Mouse (Mus musculus): ENCODE measurements around the gene C1qtnf3. TPM values are rescaled to one million over a fixed set of nuclear protein-coding genes. Genes with fewer than 3 reads are reported as not detected.
A peak's percentile ranks its signal among the peaks of the same experiment; 100 is the strongest.

C1qtnf3 gene
- 1 to 10 TPM in 1 of 2 experiments, under 1 TPM in 1; 0.60 to 1.1 TPM for total RNA-seq (2021)

DNA sequence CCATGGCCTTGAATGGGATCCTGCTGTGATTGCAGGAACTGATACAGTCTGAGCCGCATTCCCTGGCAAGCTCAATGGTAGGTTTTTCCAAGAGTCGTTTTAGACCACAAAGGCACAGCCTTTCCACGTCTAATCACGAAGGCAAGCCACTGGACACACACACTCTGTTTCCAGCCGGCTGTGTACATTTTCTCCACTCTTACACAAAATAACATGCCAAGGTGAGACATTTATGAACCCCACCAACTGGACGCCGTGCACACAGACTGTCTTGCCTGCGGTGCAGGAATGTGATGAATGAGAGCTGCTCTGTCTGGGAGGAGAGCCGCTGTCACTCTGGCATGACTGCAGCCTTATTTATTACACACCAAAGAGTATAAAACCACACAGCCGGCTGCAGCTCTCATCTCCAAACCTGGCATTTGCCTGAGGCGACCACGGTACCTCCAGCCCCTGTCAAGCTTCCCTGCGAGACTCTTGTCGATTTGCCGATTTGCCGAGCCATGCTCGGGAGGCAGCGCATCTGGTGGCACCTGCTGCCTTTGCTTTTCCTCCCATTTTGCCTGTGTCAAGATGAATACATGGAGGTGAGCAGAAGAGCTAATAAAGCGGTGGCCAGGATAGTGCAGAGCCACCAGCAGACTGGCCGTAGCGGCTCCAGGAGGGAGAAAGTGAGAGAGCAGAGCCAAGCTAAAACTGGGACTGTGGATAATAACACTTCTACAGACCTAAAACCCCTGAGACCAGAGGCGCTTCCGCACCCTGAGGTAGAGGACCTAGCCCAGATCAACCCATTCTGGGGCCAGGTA, at the start of gene C1qtnf3:
Gene C1qtnf3 (plus strand): TSS at position 382 of the 809 bp plus-strand sequence.
- no peak for DNase-seq
- intact Hi-C loops (cut with DNase I): no loop called here

DNA sequence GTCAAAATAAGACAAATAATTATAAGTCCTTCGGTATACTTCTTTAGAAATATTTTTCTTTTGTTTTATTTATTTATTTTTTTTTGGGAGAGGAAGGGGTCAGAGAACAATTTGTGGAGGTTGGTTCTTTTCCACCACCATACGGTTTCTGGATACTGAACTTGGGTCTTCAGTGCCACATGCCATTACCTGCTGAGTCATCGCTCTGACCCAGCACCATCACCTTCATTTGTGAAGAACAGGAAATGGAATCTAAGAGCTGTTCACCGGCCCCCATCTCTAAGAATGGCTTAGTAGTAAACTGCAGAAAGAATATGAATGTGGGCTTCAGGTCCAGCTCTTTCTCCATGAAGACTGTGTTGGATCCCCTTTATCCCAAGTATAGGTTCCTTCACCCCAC, 49.8 kb upstream of the C1qtnf3 start:
- DNase-seq: no peak
- intact Hi-C loops (cut with DNase I): no loop called here

DNA sequence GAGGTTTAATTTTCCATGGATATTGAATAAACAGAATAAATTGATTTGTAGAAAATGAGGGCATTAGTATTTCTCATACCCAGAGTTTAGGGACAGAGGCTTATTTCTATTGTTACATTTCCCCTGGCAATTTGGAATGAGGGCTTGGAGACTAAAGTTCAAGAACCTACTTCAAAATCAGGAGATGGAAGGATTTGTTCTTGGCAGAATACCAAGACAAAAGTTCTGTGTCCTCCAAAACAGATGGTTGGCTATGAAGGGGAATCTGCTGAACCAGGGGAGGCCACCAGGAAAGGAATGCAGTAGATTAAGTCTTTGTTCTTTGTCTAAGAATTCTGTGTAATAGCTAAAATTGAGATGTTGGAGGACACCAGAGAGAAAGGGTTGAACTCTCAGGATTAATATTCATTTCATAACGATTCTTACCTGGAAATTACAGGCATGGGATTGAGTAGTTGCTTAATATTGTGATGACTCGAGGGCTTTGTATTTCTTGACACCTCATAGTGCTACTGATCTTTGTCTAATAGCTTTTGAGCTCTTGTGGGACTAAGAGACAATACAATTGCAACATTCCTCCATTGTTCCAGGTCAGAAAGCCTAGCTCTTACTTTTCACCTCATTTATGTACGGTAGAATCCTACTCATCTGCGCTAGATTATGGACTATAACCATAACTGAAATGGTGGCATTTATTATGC, 35.4 kb upstream of the C1qtnf3 start:
- no peak for DNase-seq
- intact Hi-C loops (cut with DNase I): no loop called here

DNA sequence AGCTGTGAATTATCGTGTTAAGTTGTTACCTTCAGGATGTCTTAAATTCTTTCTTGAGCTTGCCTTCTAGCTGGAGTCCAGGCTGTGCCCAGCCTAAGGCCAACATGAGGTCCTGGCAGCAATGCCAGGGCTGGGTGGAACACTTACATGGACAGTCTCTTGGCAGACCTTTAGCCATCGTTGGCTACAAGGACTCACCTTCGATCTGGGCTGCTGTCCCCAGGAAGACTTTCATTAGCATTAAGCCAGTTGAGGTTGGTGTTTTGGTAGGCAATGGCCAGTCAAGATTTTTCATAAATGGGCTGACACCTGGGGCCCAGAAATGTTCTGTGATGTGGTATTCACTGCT, 34.8 kb upstream of the C1qtnf3 start:
- intact Hi-C loops (cut with DNase I): no loop called here
- no peak for DNase-seq

DNA sequence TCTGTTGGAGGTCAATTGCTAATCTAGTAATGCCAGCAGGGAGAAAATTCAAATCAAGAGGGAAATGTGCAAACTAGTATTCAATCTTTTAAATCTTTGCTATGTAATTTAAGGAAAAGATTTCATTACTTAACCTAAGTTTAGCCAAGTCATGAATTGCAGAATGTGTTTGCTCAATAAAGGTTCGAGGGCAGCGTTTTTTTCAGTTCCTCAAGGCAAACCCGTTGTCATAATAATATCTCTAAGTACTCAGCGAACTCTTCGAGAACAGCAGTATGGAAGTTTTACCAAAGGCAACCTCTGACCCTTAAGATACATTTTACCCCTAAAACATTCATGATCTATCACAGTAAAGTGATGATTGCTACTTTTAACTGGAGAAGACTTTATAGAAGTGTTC, 31.9 kb upstream of the C1qtnf3 start:
- DNase-seq: no peak
- intact Hi-C loops (cut with DNase I): loop anchor here (2.0 kb wide), 2 partner anchors 61 to 117 kb away; partner anchors contain the start of genes Amacr and Rxfp3

DNA sequence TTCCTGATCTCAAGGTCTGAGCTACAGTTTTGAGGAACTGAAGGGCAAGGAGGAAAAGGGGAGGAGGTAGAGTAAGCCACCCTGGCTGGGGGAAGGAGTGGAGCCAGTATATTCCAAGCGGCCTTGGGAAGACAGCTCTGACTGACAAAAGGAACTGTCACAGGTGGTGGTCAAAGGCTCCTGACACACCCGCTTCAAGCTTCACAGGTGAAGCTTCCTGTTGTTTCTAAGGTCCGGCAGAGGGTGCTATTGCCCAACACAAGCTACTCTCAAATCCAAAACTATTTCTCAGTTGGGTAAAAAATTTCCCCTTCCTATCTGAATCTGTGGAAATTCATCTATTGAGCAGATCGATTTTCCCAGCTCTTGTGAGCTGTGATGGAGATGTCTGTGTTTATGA, 31.1 kb upstream of the C1qtnf3 start:
- intact Hi-C loops (cut with DNase I): loop anchor here (1.0 to 2.0 kb wide), 4 partner anchors 60 to 459 kb away; partner anchors contain the start of genes Amacr and Rxfp3
- peak in 1 of 2 experiments; percentile 25 for DNase-seq

DNA sequence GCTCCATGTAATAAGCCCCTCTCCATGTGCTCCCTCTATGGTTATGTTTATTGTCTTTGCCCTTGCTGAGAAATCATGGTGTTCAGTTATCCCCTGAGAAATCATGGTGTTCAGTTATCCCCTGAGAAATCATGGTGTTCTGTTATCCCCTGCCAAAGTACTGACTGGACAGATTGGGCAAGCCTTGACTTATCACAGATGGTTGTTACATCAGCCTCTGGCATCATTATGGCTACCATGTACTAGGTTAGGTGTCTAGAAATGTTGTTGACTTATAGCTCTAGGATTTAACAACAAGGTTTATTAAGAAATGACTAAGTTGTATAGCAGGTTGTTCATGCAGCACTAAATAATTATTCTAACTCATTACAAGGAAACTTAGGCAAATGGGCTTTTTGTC, 30.1 kb upstream of the C1qtnf3 start:
- intact Hi-C loops (cut with DNase I): loop anchor here (2.0 kb wide), 1 partner anchor 67 kb away; no protein-coding TSS in a partner anchor
- no peak for DNase-seq

DNA sequence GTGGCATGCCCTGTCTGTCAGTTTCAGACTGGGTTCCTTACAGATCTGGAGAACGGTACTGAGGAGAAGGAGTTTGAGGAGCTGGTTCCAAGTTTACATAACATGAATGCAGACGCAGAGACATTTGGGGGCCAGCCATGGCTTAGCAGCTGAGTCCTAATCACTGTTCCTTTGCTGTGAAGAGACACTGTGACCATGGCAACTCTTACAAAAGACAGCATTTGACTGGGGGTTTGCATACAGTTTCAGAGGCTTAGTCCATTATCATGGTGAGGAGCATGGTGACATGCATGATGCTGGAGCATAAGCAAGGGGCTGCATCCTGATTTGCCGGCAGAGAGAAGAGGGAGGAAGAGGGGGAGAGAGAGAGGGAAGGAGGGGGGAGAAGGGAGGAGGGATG, 29.6 kb upstream of the C1qtnf3 start:
- DNase-seq: no peak
- intact Hi-C loops (cut with DNase I): loop anchor here (2.0 kb wide), 1 partner anchor 66 kb away; no protein-coding TSS in a partner anchor

DNA sequence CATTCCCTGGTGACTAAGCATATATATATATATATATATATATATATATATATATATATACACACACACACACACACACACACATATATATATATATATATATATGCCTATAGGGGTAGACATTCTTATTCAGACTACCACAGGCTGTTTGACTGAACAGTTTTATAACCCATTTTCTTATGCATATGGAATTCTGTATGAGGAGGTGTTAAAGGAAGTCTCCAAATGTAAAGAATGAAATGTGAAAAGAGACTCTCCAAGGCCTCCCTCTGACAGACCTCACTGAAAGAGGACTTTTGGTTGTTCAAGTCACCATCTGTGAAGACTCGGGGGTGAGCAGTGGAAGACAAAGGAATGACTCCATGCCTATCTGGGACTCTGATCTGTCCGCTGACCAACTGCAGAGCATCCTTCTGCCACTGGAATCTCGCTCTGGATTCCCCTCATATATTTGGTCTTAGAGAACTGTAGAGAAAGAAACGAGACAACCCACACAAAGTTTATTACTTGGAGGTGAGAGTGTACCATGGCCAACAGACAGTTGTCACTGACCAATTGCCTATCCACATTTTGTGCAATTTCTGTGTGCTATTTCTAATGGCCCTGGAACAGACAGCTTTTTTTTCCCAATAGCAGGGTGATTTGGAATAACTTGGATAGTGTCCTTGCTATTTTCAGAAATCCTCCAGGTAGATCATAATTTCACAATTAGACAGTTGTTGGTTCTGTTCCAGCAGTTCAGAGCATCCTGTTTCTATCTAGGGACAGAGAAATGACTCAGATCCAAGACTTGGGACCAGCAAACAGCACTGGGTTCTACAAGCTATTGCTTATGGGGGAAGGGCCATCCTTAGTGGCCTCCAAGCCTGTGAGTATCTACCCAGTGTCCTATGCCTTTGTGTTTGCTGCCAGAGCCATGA, 28.8 kb upstream of the C1qtnf3 start:
- DNase-seq: no peak
- intact Hi-C loops (cut with DNase I): loop anchor here (2.0 kb wide), 1 partner anchor 65 kb away; no protein-coding TSS in a partner anchor

DNA sequence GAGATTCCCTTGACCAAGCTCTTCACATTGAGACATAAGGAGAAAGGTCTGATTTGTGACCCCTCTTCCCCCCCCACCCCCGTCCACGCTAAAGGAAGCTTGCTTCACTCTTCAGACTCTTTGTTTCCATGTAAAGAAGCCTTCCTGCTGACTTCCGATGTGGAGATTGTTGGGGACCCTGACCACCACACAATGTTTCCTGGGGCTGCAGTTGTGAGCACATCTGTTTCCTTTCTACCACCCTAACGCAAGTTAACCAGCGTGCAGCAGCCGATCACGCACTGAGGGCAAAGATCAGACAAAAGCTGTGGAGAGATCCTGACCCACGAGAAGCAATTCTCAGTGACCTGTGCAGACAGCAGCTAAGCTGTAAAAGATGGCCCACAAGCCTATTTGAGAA, 24.8 kb upstream of the C1qtnf3 start:
- intact Hi-C loops (cut with DNase I): no loop called here
- no peak for DNase-seq

DNA sequence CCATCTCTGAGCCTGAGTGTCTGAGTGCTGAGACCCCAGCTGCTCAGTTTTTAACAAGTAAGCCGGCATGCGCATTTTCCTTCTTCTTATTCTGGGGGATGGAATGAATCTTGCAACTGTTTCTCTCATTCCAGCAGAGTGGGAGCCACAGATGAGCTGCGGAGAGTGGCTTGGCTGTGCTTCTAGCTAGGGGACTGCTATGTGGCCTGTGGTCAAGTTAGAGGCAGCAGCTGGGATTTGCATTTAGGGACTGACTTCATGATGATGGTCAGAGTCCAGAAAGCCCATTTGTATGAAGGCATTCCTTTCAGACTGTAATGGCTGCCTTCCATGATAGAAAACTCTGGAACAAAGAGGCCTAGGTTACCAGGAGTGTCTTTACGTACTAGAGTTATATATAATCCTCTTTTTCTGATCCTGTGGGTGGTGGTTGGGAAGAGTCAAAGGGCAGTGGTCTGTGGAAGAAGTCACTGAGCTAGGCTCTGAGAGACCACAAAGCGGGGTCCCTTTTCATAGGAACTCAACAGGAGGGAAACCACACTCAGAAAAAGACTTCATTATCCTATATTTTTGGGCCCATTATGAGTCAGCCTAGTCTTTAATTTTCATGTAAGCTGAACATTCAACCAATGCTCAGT, 23.4 kb upstream of the C1qtnf3 start:
- intact Hi-C loops (cut with DNase I): no loop called here

DNA sequence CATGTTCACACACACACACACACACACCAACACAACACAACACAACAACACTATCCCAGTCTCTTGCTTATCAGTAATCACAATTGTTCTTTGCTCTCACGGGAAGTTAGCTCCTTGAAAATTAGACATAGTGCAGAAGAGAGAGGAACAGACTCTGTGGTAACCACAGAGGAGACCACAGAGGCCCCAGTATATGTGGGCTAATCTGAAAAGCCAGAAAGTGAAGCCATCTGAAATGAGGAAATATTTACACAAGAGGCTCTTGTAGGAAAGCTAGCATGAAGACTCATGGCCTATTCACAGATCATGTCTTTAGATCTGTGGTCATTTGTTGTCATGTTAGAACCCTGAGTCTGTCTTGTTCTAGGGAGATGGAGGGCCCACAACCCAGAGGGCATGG, 18.2 kb upstream of the C1qtnf3 start:
- intact Hi-C loops (cut with DNase I): no loop called here
- no peak for DNase-seq

More for the DNA sequence above, 23.4 kb upstream of the C1qtnf3 start:
- no peak for DNase-seq

DNA sequence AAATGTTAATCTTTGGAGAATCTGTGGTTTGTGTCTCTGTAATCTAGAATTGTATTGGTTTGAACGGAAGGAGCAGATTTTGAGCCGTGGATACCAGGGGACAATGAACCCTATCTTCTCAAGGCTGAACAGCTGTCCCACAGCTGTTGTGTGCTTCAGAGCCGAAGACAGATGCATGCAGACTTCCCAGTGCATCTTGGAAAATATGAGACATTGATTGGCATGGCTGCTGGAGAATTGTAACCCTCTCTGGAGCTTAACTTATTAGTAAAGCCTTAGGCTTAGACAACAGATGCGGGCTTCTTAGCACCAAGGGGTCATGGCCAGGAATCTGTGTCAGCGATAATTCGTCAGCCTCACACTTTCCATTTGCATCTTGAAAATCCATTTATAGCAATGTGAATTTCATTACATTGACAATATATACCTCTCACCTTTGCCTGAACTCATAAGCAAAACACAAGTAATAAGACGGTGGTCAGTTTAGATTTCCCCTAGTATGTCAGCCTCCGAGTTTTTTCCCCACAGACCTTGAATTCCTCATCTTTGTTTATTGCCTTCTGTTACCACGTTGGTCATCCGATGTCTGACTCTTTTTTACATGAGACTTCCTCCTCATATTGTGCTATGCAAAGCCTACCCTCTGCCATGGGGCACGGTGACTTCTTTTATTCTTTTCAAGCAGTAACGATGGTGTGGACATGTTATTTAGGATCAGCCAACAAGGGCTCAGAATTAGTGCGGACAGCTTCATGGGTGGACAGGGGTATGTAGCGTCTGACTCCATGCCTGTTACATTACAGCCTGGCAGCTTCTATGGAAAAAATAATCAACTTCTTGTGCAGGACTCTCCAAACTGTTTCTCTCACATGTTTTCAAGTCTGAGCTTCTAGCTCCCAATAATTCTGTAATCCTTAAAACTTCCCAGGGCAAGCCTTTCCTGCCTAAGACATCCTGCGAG, 11.7 kb upstream of the C1qtnf3 start:
- intact Hi-C loops (cut with DNase I): no loop called here
- DNase-seq: peak; percentile 64 to 81

DNA sequence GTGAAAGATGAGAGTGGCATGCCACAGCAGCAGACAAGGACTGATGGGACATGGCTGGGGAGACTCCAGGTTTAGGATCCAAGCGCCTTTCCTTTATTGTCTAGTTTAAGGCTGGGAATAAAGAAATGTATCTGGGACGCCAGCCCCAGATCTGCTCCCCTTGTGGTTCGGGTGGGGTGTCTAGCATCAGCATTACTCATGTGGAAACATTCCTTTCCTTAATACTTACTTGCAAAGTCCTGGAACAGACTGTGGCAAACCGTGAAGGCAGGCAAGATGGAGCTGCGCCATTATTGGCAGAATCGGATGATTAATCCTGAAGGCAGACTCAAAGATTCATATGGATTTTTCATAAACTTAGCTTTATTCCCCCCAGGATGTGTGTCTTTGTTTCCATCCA, 10.2 kb upstream of the C1qtnf3 start:
- intact Hi-C loops (cut with DNase I): no loop called here
- DNase-seq: no peak

DNA sequence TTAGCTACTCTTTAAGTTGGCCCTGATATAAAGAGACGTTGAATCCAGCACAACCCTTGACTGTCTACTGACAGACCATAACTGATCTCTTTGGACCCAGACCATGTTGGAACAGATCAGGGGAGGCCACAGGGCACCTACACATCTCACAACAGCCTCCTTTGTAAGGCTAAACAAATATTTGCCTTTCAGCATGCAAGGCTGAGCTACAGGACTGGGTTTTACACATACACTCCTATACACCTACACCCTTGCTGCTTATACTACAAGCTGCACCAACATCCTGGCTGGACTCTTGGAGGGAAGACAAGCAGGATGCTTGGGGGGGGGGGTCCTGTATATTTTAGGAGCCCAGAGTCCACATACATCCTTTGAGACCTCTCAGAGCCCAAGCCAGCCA, 4.3 kb upstream of the C1qtnf3 start:
- intact Hi-C loops (cut with DNase I): no loop called here
- DNase-seq: no peak

DNA sequence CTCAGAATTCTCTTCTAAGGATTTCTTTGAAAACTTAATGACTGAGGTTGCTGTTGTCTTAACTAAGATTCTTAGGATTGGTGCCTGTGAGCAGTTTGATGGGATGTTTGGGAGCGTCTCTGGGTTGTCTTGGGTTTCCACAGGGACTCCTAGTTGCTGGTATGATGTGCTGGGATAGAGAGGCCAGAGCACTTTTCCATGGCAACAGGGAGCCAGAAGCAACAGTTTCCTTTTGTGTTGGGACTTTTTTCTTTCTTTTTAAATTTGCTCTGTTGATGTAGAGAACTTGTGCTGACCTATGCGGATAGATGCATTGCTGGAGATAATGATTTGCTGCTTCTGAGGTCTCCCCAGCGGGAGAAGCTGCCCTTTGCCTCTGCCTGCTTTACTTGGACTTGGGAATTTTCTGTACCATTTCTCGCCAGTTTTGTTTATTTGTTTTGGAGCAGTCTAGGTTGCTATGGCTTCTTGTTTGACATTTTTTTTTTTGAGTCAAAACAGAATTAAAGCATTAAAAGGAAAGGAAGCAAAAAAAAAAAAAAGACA, 701 bp downstream of the C1qtnf3 start:
- no peak for DNase-seq
- intact Hi-C loops (cut with DNase I): no loop called here

DNA sequence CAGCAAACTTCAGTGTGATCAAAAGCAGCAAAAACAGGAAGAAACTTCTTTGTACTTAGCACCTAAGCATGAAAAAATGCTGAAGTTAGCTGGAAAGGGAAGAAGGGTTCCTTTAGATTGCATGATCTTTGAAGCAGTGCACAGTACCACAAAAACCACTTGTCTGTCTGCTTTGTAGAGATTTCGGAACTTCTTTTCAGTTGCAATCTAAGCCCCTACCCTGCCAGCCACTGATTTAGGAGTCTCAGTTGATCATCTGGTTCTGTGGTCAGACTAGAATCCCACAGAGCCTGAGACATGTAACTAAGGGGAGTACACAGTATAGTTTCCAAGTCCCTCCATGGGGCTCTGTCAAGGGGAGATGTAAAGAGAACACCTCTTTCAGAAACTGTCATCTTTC, 1.3 kb downstream of the C1qtnf3 start:
- no peak for DNase-seq
- intact Hi-C loops (cut with DNase I): no loop called here

DNA sequence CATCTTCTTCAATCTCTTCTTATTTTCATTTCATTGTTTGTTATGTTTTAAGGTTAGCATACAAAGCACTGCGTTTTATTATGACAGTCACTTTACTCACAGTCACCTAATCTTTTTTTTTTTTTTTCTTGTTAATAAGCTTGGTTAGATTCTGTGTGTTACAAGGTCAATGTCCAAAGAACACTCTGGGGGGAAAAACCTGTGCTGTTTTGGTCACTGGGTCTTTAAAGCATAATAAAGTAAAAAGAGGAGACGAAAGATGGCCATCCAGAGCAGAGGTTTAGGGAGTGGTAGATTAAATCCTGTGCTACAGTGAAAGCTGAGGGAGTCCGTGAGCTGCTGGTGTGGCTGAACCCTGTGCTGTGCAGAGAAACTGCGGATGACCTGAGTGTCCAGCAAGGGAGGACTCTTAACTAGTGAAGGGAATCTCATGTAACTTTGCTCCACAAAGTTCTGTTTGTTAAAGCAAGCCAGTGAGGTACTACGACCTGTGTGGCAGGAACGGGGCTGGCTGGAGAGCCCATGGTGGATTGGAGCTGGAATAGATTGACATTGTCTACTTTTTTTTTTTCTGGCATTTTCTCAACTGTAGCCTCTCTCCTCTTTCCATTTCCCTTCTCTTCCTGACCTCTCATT, 2.4 kb downstream of the C1qtnf3 start:
- intact Hi-C loops (cut with DNase I): no loop called here
- no peak for DNase-seq

All from heart, postnatal 10 days (tissue).